Mouse (Mus musculus) hindbrain, embryonic 13.5 days (tissue): Measurements from ENCODE around the gene Rps13. TPM values are rescaled to one million over a fixed set of nuclear protein-coding genes. Genes with fewer than 3 reads are reported as not detected.

ENCODE experiments used
- ATAC-seq: fragments of 200-750 bp; cut with Nextera tagmentation; 2 replicates; pipeline ENCODE4 v1.8.0; 2017; ENCODE audit warnings: moderate TSS enrichment; ENCODE audit not compliant: low FRiP score
- H3K27ac ChIP-seq: fragments of 300-500 bp; sonication (generic); 2 replicates; pipeline ENCODE4 v1.5.1; 2015; ENCODE audit warnings: inconsistent platforms, mild to moderate bottlenecking, moderate library complexity
- H3K27me3 ChIP-seq: fragments of 300-500 bp; sonication (generic); 2 replicates; pipeline ENCODE4 v1.6.1; 2015; ENCODE audit warnings: mild to moderate bottlenecking, inconsistent platforms
- H3K36me3 ChIP-seq: fragments of 300-500 bp; sonication (generic); 2 replicates; pipeline ENCODE4 v1.6.1; 2015; ENCODE audit warnings: mild to moderate bottlenecking, inconsistent platforms
- H3K4me1 ChIP-seq: fragments of 300-500 bp; sonication (generic); replicated peaks from 2 replicates; pipeline ENCODE4 v1.6.1; 2015; ENCODE audit warnings: inconsistent platforms
- H3K4me2 ChIP-seq: fragments of 300-500 bp; sonication (generic); 2 replicates; pipeline ENCODE4 v1.6.1; 2015; ENCODE audit warnings: inconsistent platforms, mild to moderate bottlenecking, moderate library complexity
- H3K4me3 ChIP-seq: fragments of 300-500 bp; sonication (generic); 2 replicates; pipeline ENCODE4 v1.5.1; 2015; ENCODE audit warnings: mild to moderate bottlenecking, inconsistent platforms
- H3K9ac ChIP-seq: fragments of 300-500 bp; sonication (generic); 2 replicates; pipeline ENCODE4 v1.6.1; 2015; ENCODE audit warnings: mild to moderate bottlenecking, inconsistent platforms
- H3K9me3 ChIP-seq: fragments of 300-500 bp; sonication (generic); 2 replicates; pipeline ENCODE4 v1.6.1; 2016; ENCODE audit warnings: inconsistent platforms
- WGBS: fragments of 180-500 bp; shearing (Covaris S2); methylation state at CpG from one replicate; pipeline ENCODE4 v1.1.7; 2015; 5-methylcytosine and 5-hydroxymethylcytosine counted together
- polyA plus RNA-seq: library from polyadenylated mRNA; unstranded; fragments of >200 nt; fragmentation: Nextera tagmentation; extraction: Ambion mirVana; gene quantifications from 2 replicates; pipeline ENCODE4 v1.2.1, GENCODE M21; 2015

The Rps13 gene
- polyA plus RNA-seq, 1 experiment from 2014 or later, result 563 TPM

- H3K9ac ChIP-seq, result 0 out of 2 replicates have a peak overlapping the region, but pooled peaks have one; percentile 72
- peaks cover 26% of the 10 kb centered on the region for H3K4me1 ChIP-seq
- H3K4me2 ChIP-seq, result peak overlapping the region; percentile 99
- H3K27me3 ChIP-seq, result peaks cover 34% of the 10 kb centered on the region
- WGBS, result 2% methylated on average over 15 of the region's 16 CpGs
- peak overlapping the region; percentile 75 for H3K4me3 ChIP-seq
- H3K36me3 ChIP-seq, result no peaks in the 10 kb centered on the region
- H3K9me3 ChIP-seq, result no peaks in the 10 kb centered on the region
- H3K27ac ChIP-seq, result no peak overlapping the region
- 0 out of 2 replicates have a peak, but pooled peaks have one; percentile 4 for ATAC-seq
These were observed 25.4 kb downstream of the Rps13 start for GRCm38 (mm10) chr7:116308632-116308991.

GRCm38 (mm10) chr7:116307871-116308631, 25.9 kb downstream of the Rps13 start, which contains the start of gene Plekha7:
Gene Plekha7 (minus strand): TSS chr7:116308376.
- Histone ChIP-seq H3K27ac (peak within 1 kb of the TSS; percentile 64; the same call in 1 of the 2 replicates), H3K4me2 (peak within 1 kb of the TSS; percentile 99), H3K27me3 (peaks cover 34% of the 10 kb centered on the region), H3K36me3 (no peaks in the 10 kb centered on the region), H3K4me3 (peak within 1 kb of the TSS; percentile 75), H3K9me3 (no peaks in the 10 kb centered on the region), H3K9ac (peak within 1 kb of the TSS; percentile 72), H3K4me1 (peaks cover 26% of the 10 kb centered on the region)
- ATAC-seq, result peak; percentile 71
- under 1% methylated on average over 64 of the region's 65 CpGs for WGBS

- H3K27me3 ChIP-seq, result peaks cover 34% of the 10 kb centered on the region
- peak overlapping the region; percentile 75 for H3K4me3 ChIP-seq
- no peaks in the 10 kb centered on the region for H3K9me3 ChIP-seq
- H3K9ac ChIP-seq, result peak overlapping the region; percentile 72
- peak overlapping the region; percentile 64; the same call in 1 of the 2 replicates for H3K27ac ChIP-seq
- under 1% methylated on average over 49 of the region's 63 CpGs for WGBS
- peak overlapping the region; percentile 99 for H3K4me2 ChIP-seq
- peaks cover 26% of the 10 kb centered on the region for H3K4me1 ChIP-seq
- ATAC-seq, result peak; percentile 86
- H3K36me3 ChIP-seq, result no peaks in the 10 kb centered on the region
These were observed 26.7 kb downstream of the Rps13 start for GRCm38 (mm10) chr7:116307099-116307870.

GRCm38 (mm10) chr7:116306601-116307000, 27.4 kb downstream of the Rps13 start:
- Histone ChIP-seq H3K9me3 (no peaks in the 10 kb centered on the region), H3K36me3 (no peaks in the 10 kb centered on the region), H3K4me1 (peaks cover 26% of the 10 kb centered on the region), H3K4me2 (peak overlapping the region; percentile 99), H3K9ac (no peak overlapping the region), H3K27me3 (peaks cover 34% of the 10 kb centered on the region), H3K4me3 (peak overlapping the region; percentile 75), H3K27ac (no peak overlapping the region)
- ATAC-seq, result no peak
- 7% methylated on average over 5 of the region's 5 CpGs for WGBS

- ATAC-seq, result no peak
- 94% methylated on average over 5 of the region's 5 CpGs for WGBS
These were observed 32.2 kb downstream of the Rps13 start for GRCm38 (mm10) chr7:116301661-116302311.

GRCm38 (mm10) chr7:116301144-116301543, 32.9 kb downstream of the Rps13 start:
- Histone ChIP-seq H3K27ac (no peak overlapping the region), H3K4me1 (peaks cover 5% of the 10 kb centered on the region; the same call in 1 of the 2 replicates), H3K9ac (no peak overlapping the region), H3K4me3 (no peak overlapping the region), H3K27me3 (peaks cover 11% of the 10 kb centered on the region; the same call in 1 of the 2 replicates), H3K9me3 (no peaks in the 10 kb centered on the region), H3K36me3 (no peaks in the 10 kb centered on the region), H3K4me2 (no peak overlapping the region)
- WGBS, result 87% methylated on average over 4 of the region's 4 CpGs
- ATAC-seq, result no peak

More at GRCm38 (mm10) chr7:116301661-116302311, 32.2 kb downstream of the Rps13 start:
- peaks cover 8% of the 10 kb centered on the region for H3K4me1 ChIP-seq
- H3K4me2 ChIP-seq, result no peak overlapping the region
- H3K9me3 ChIP-seq, result no peaks in the 10 kb centered on the region
- H3K27me3 ChIP-seq, result peaks cover 17% of the 10 kb centered on the region
- H3K9ac ChIP-seq, result no peak overlapping the region
- no peak overlapping the region for H3K27ac ChIP-seq
- no peaks in the 10 kb centered on the region for H3K36me3 ChIP-seq
- no peak overlapping the region for H3K4me3 ChIP-seq

GRCm38 (mm10) chr7:116298851-116299250, 35.1 kb downstream of the Rps13 start:
- no peak for ATAC-seq
- Histone ChIP-seq H3K4me3 (no peak overlapping the region), H3K9ac (no peak overlapping the region), H3K36me3 (no peaks in the 10 kb centered on the region), H3K9me3 (no peaks in the 10 kb centered on the region), H3K27me3 (no peaks in the 10 kb centered on the region), H3K4me1 (peaks cover 16% of the 10 kb centered on the region), H3K27ac (no peak overlapping the region), H3K4me2 (no peak overlapping the region)
- 91% methylated on average over 2 of the region's 2 CpGs for WGBS

GRCm38 (mm10) chr7:116298389-116298788, 35.6 kb downstream of the Rps13 start:
- WGBS, result 79% methylated on average over 10 of the region's 10 CpGs
- no peak overlapping the region for H3K4me2 ChIP-seq
- H3K4me3 ChIP-seq, result no peak overlapping the region
- H3K27me3 ChIP-seq, result no peaks in the 10 kb centered on the region
- peaks cover 16% of the 10 kb centered on the region for H3K4me1 ChIP-seq
- H3K9me3 ChIP-seq, result no peaks in the 10 kb centered on the region
- ATAC-seq, result no peak
- no peaks in the 10 kb centered on the region for H3K36me3 ChIP-seq
- no peak overlapping the region for H3K9ac ChIP-seq
- no peak overlapping the region for H3K27ac ChIP-seq

- Histone ChIP-seq H3K27me3 (no peaks in the 10 kb centered on the region), H3K27ac (no peak overlapping the region), H3K9ac (no peak overlapping the region), H3K4me1 (peaks cover 16% of the 10 kb centered on the region), H3K9me3 (no peaks in the 10 kb centered on the region), H3K4me2 (no peak overlapping the region), H3K36me3 (no peaks in the 10 kb centered on the region), H3K4me3 (no peak overlapping the region)
- no peak for ATAC-seq
- 71% methylated on average over 3 of the region's 3 CpGs for WGBS
These were observed 39.0 kb downstream of the Rps13 start for GRCm38 (mm10) chr7:116294961-116295360.

GRCm38 (mm10) chr7:116292377-116292776, 41.6 kb downstream of the Rps13 start:
- H3K27ac ChIP-seq, result no peak overlapping the region
- H3K4me1 ChIP-seq, result peaks cover 11% of the 10 kb centered on the region
- H3K4me2 ChIP-seq, result no peak overlapping the region
- H3K4me3 ChIP-seq, result no peak overlapping the region
- H3K27me3 ChIP-seq, result no peaks in the 10 kb centered on the region
- H3K9ac ChIP-seq, result no peak overlapping the region
- H3K36me3 ChIP-seq, result no peaks in the 10 kb centered on the region
- H3K9me3 ChIP-seq, result no peaks in the 10 kb centered on the region
- no peak for ATAC-seq
- WGBS, result 51% methylated on average over 5 of the region's 5 CpGs

GRCm38 (mm10) chr7:116290559-116290958, 43.4 kb downstream of the Rps13 start:
- ATAC-seq, result no peak
- WGBS, result 93% methylated on average over 1 of the region's 1 CpGs
- H3K4me3 ChIP-seq, result no peak overlapping the region
- no peaks in the 10 kb centered on the region for H3K27me3 ChIP-seq
- H3K4me1 ChIP-seq, result peaks cover 11% of the 10 kb centered on the region
- H3K9ac ChIP-seq, result no peak overlapping the region
- no peak overlapping the region for H3K27ac ChIP-seq
- H3K36me3 ChIP-seq, result no peaks in the 10 kb centered on the region
- H3K9me3 ChIP-seq, result no peaks in the 10 kb centered on the region
- H3K4me2 ChIP-seq, result no peak overlapping the region

GRCm38 (mm10) chr7:116288996-116289395, 45.0 kb downstream of the Rps13 start:
- Histone ChIP-seq H3K27me3 (no peaks in the 10 kb centered on the region), H3K9ac (no peak overlapping the region), H3K36me3 (no peaks in the 10 kb centered on the region), H3K9me3 (no peaks in the 10 kb centered on the region), H3K4me3 (no peak overlapping the region), H3K27ac (no peak overlapping the region), H3K4me1 (peaks cover 10% of the 10 kb centered on the region), H3K4me2 (no peak overlapping the region)
- no peak for ATAC-seq
- WGBS, result 92% methylated on average over 3 of the region's 3 CpGs
